Mouse (Mus musculus) stomach, postnatal 0 days (tissue): ENCODE results near the gene Ftl1. TPM values are rescaled to one million over a fixed set of nuclear protein-coding genes. Genes with fewer than 3 reads are reported as not detected.

Source experiments
- ATAC-seq: fragments of 200-750 bp; cut with Nextera tagmentation; 2 replicates; pipeline ENCODE4 v1.8.0; 2017; ENCODE audit not compliant: low FRiP score, low TSS enrichment
- DNase-seq: peaks from one replicate; pipeline ENCODE4 v3.0.0-alpha.2; 2016; ENCODE audit warnings: low spot score
- H3K27ac ChIP-seq: fragments of 300-500 bp; sonication (generic); replicated peaks from 2 replicates; pipeline ENCODE4 v1.5.1; 2014; ENCODE audit warnings: mild to moderate bottlenecking, control low read depth
- H3K27me3 ChIP-seq: fragments of 300-500 bp; sonication (generic); 2 replicates; pipeline ENCODE4 v1.6.1; 2014; ENCODE audit warnings: low read length; ENCODE audit not compliant: control insufficient read depth, insufficient read depth
- H3K36me3 ChIP-seq: fragments of 300-500 bp; sonication (generic); 2 replicates; pipeline ENCODE4 v1.6.1; 2014; ENCODE audit warnings: low read length, mixed read lengths; ENCODE audit not compliant: control insufficient read depth, insufficient read depth
- H3K4me1 ChIP-seq: fragments of 300-500 bp; sonication (generic); replicated peaks from 2 replicates; pipeline ENCODE4 v1.6.1; 2014; ENCODE audit warnings: antibody characterized with exemption; ENCODE audit not compliant: control insufficient read depth, insufficient read depth
- H3K4me2 ChIP-seq: fragments of 300-500 bp; sonication (generic); replicated peaks from 2 replicates; pipeline ENCODE4 v1.6.1; 2014; ENCODE audit warnings: low read depth, mild to moderate bottlenecking, control low read depth, moderate library complexity
- H3K4me3 ChIP-seq: fragments of 300-500 bp; sonication (generic); 2 replicates; pipeline ENCODE4 v1.5.1; 2014; ENCODE audit warnings: low read depth, low read length, control low read depth
- H3K9ac ChIP-seq: fragments of 300-500 bp; sonication (generic); 2 replicates; pipeline ENCODE4 v1.6.1; 2014; ENCODE audit warnings: mild to moderate bottlenecking, low read length, control low read depth, mixed read lengths
- H3K9me3 ChIP-seq: fragments of 300-500 bp; sonication (generic); 2 replicates; pipeline ENCODE4 v1.6.1; 2016; ENCODE audit warnings: low read length; ENCODE audit not compliant: control insufficient read depth
- CTCF ChIP-seq: IDR thresholded peaks from 2 replicates; pipeline ENCODE4 v1.5.1; 2016; ENCODE audit warnings: antibody characterized with exemption, low read depth, mild to moderate bottlenecking, moderate library complexity
- EP300 ChIP-seq: optimal IDR thresholded peaks from 2 replicates; pipeline ENCODE3; 2016; ENCODE audit warnings: antibody characterized with exemption
- WGBS: fragments of 180-500 bp; shearing (Covaris S2); extraction: QIAGEN DNeasy Blood & Tissue Kit; methylation state at CpG from one replicate; pipeline ENCODE4 v1.1.7; 2014; 5-methylcytosine and 5-hydroxymethylcytosine counted together
- polyA plus RNA-seq: library from polyadenylated mRNA; unstranded; fragments of >200 nt; fragmentation: Nextera tagmentation; extraction: Ambion mirVana; gene quantifications from 2 replicates; pipeline ENCODE4 v1.2.1, GENCODE M21; 2015

Ftl1 gene
- polyA plus RNA-seq, 1 experiment from 2014 or later: 3,760 TPM

- 39% methylated on average over 9 of the region's 10 CpGs for WGBS
- Histone ChIP-seq H3K9ac (peak overlapping the region; percentile 74; the same call in 1 of the 2 replicates), H3K4me2 (peak overlapping the region; percentile 87), H3K4me1 (peaks cover 7% of the 10 kb centered on the region), H3K27ac (no peak overlapping the region; the same call in 1 of the 2 replicates), H3K4me3 (peak overlapping the region; percentile 69), H3K9me3 (no peaks in the 10 kb centered on the region), H3K27me3 (no peaks in the 10 kb centered on the region), H3K36me3 (peaks cover 19% of the 10 kb centered on the region)
- TF ChIP-seq CTCF (no peak), EP300 (no peak)
- ATAC-seq: peak; percentile 4; the same call in 1 of the 2 replicates
- peak; percentile 14 for DNase-seq
These were observed 2.3 kb downstream of the Ftl1 start for GRCm38 (mm10) chr7:45457204-45458060.

GRCm38 (mm10) chr7:45456721-45457203, 2.9 kb downstream of the Ftl1 start:
- H3K9me3 ChIP-seq: no peaks in the 10 kb centered on the region
- 37% methylated on average over 9 of the region's 9 CpGs for WGBS
- DNase-seq: peak; percentile 44
- peaks cover 22% of the 10 kb centered on the region for H3K36me3 ChIP-seq
- H3K4me2 ChIP-seq: no peak overlapping the region
- no peak overlapping the region for H3K4me3 ChIP-seq
- H3K4me1 ChIP-seq: peaks cover 7% of the 10 kb centered on the region
- H3K9ac ChIP-seq: no peak overlapping the region
- TF ChIP-seq EP300: no peak
- TF ChIP-seq CTCF: no peak
- no peak overlapping the region; the same call in 1 of the 2 replicates for H3K27ac ChIP-seq
- H3K27me3 ChIP-seq: no peaks in the 10 kb centered on the region
- ATAC-seq: no peak

- peaks cover 22% of the 10 kb centered on the region for H3K36me3 ChIP-seq
- no peak overlapping the region for H3K27ac ChIP-seq
- ATAC-seq (no peak), DNase-seq (peak; percentile 54)
- no peak overlapping the region for H3K4me2 ChIP-seq
- H3K27me3 ChIP-seq: no peaks in the 10 kb centered on the region
- H3K4me1 ChIP-seq: peaks cover 7% of the 10 kb centered on the region
- H3K9ac ChIP-seq: no peak overlapping the region; the same call in 1 of the 2 replicates
- TF ChIP-seq CTCF (no peak), EP300 (no peak)
- H3K9me3 ChIP-seq: no peaks in the 10 kb centered on the region
- H3K4me3 ChIP-seq: no peak overlapping the region
- 67% methylated on average over 13 of the region's 13 CpGs for WGBS
These were observed 3.6 kb downstream of the Ftl1 start for GRCm38 (mm10) chr7:45455932-45456696.

- no peak for TF ChIP-seq EP300
- no peak for TF ChIP-seq CTCF
- Histone ChIP-seq H3K9me3 (no peaks in the 10 kb centered on the region), H3K27me3 (no peaks in the 10 kb centered on the region), H3K36me3 (peaks cover 22% of the 10 kb centered on the region), H3K4me3 (no peak overlapping the region), H3K4me1 (no peaks in the 10 kb centered on the region), H3K27ac (no peak overlapping the region), H3K9ac (no peak overlapping the region), H3K4me2 (no peak overlapping the region)
- no peak for ATAC-seq
- DNase-seq: peak; percentile 15
- 93% methylated on average over 12 of the region's 15 CpGs for WGBS
These were observed 4.7 kb downstream of the Ftl1 start for GRCm38 (mm10) chr7:45454971-45455370.

- WGBS: 53% methylated on average over 23 of the region's 23 CpGs
- TF ChIP-seq EP300 (no peak), CTCF (peak; percentile 91)
These were observed 8.2 kb downstream of the Ftl1 start for GRCm38 (mm10) chr7:45451344-45451982.

More at GRCm38 (mm10) chr7:45451344-45451982, 8.2 kb downstream of the Ftl1 start:
- no peak overlapping the region for H3K4me2 ChIP-seq
- DNase-seq (peak; percentile 86), ATAC-seq (peak; percentile 77)
- H3K4me1 ChIP-seq: no peaks in the 10 kb centered on the region
- no peak overlapping the region for H3K4me3 ChIP-seq
- no peaks in the 10 kb centered on the region for H3K27me3 ChIP-seq
- no peaks in the 10 kb centered on the region for H3K9me3 ChIP-seq
- no peak overlapping the region for H3K9ac ChIP-seq
- H3K36me3 ChIP-seq: peaks cover 18% of the 10 kb centered on the region
- no peak overlapping the region for H3K27ac ChIP-seq
